ENCODE assay signal across 22 mouse cellular contexts in the genomic region with DNA sequence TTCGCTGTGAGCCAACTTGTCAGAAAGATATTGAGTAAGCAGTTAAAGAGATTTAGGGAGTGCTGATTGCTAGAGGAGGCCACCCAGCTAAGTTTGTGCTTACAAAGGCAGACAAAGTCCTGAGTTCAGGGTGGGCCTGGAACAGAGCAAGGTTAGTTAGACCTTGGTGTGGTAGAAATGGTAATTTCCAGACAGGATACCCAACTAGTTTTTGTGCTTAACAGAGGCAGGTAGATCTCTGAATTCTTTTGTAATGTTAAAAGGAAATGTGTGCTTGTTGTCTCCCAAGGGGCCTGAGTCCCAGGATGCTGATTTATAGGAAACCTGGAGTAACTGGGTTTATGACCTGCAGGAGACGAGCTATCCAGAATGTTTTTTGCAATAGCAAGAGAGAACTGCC.
"Had no signal": no experiment of that assay in that cellular context is flagged by ENCODE, and none has a peak within 500 bp of the region (broad histone marks: within the 10 kb centered on the region; RNA-seq: fewer than 3 reads in every experiment).

No protein-coding gene starts in this region.

- DNase-seq: gastrocnemius, postnatal 14 days; gastrocnemius, postnatal 36 days; heart, adult 11 months; heart, adult 2 months; heart, postnatal 14 days; heart, postnatal 36 days; kidney, adult 11 months; kidney, adult 8-10 months; kidney, postnatal 10 days; kidney, postnatal 25 days; kidney, postnatal 4 days; liver; liver, embryonic 13.5 days had no signal

- H3K27ac ChIP-seq: heart, adult 2 months; hindbrain, embryonic 13.5 days; hindbrain, embryonic 15.5 days; hindbrain, postnatal 0 days; layer of hippocampus, adult 2 months; left cerebral cortex, adult 2 months; limb, embryonic 10.5 days; limb, embryonic 12.5 days; liver, embryonic 13.5 days; liver, embryonic 15.5 days had no signal

- H3K9me3 ChIP-seq: heart, embryonic 12.5 days; hindbrain, embryonic 13.5 days; hindbrain, embryonic 15.5 days; limb, embryonic 10.5 days; limb, embryonic 12.5 days; liver, embryonic 13.5 days; liver, embryonic 15.5 days had no signal

- H3K4me1 ChIP-seq: heart, embryonic 12.5 days; hindbrain, embryonic 13.5 days; hindbrain, embryonic 15.5 days; limb, embryonic 10.5 days; limb, embryonic 12.5 days; liver, embryonic 13.5 days had no signal

- H3K9ac ChIP-seq: heart, embryonic 12.5 days; hindbrain, embryonic 13.5 days; hindbrain, embryonic 15.5 days; limb, embryonic 12.5 days; liver, embryonic 13.5 days; liver, embryonic 15.5 days had no signal

- H3K27me3 ChIP-seq: heart, embryonic 12.5 days; hindbrain, embryonic 13.5 days; hindbrain, embryonic 15.5 days; limb, embryonic 12.5 days; liver, embryonic 13.5 days; liver, embryonic 15.5 days had no signal

- H3K4me3 ChIP-seq: heart, adult 2 months; heart, embryonic 12.5 days; hindbrain, embryonic 13.5 days; hindbrain, embryonic 15.5 days; layer of hippocampus, adult 2 months; left cerebral cortex, adult 2 months; limb, embryonic 10.5 days; limb, embryonic 12.5 days; liver, embryonic 13.5 days; liver, embryonic 15.5 days had no signal
